Mouse (Mus musculus): ENCODE measurements around the gene Adam19. TPM values are rescaled to one million over a fixed set of nuclear protein-coding genes. Genes with fewer than 3 reads are reported as not detected.

Gene Adam19
- polyA plus RNA-seq, 1 experiment = 0.07 TPM

DNA sequence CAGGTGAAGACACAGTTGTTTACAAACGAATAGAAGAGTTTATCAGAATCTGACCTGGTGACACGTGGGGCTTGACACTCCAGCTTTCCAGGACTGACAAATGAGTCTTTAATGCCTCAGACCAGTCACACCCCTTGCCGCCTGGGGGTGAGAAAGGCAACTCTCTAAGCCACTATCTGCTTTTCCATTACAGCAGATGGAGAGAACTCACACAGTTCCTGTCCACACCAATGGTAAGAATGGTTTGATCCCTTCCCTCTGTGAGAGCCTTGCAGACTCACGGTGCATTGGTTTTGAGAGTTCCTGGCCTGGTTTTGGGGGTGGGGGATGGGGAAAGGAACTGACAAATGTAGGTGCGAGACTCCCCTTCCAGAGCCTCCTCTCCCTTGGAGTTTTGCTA is 1.5 kb upstream of the Adam19 start:
- Histone ChIP-seq H3K27me3 (ENCODE audit: control insufficient read depth) (peaks cover 56% of the 10 kb centered on the region), H3K36me3 (ENCODE audit: control insufficient read depth) (no peaks in the 10 kb centered on the region), H3K9me3 (ENCODE audit: control insufficient read depth, low read length) (peaks cover 6% of the 10 kb centered on the region; the same call in 1 of the 2 replicates), H3K4me3 (replicated peaks) (no peak overlapping the region), H3K4me1 (ENCODE audit: control insufficient read depth) (peaks cover 3% of the 10 kb centered on the region)
- no peak for TF ChIP-seq TAL1 (IDR thresholded peaks at IDR 0.05; ENCODE audit: low read length)
- no peak for TF ChIP-seq GATA1 (IDR thresholded peaks at IDR 0.05; ENCODE audit: low read length)

DNA sequence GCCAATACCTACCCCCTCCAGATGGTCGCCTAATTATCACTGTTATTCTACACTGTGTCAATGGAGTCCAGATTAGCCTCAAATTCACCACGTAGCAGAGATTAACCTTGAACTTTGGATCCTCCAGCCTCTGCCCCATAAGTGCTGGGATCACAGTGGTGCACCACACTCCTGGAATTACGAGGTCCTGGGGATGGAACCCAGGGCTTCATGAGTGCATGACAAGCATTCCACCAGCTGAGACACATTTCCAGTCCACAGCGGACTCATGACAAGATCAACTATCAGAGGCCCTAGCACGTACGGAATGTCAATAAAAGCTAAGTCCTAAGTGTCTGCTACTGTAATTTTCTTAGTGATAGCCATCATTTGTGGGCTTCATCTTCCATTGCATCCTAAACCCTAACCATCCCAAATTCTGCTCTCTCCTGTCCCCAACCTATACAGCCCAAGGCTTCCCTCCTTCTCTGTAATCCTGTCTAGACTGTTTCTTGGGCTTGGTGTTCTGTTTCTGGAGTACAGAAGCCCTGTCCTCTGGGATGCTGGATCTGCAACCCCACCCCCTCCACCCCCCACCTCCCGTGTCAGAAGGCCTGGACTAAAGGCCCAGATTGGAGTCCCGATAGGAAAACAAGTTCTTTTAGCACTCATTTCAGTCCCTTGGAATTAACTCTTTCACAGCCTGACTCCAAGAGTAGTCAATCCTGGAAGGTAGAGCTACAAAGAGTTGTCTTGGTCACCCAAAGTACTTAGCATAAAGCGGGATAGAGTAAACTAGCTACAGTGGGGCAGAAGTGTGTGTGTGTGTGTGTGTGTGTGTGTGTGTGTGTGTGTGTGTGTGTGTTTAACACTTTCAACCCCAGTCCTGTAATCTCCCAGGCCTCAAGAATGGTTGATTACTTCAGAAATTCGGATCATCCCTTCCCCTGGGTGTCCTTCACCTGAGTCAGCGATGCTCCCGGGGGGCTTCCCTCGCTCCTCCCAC is 589 bp upstream of the Adam19 start:
- peaks cover 64% of the 10 kb centered on the region for H3K27me3 ChIP-seq (ENCODE audit: control insufficient read depth)
- H3K9me3 ChIP-seq (ENCODE audit: control insufficient read depth, low read length) = peaks cover 6% of the 10 kb centered on the region; the same call in 1 of the 2 replicates
- no peak for TF ChIP-seq TAL1 (IDR thresholded peaks at IDR 0.05; ENCODE audit: low read length)
- TF ChIP-seq GATA1 (IDR thresholded peaks at IDR 0.05; ENCODE audit: low read length) = no peak
- H3K4me3 ChIP-seq (replicated peaks) = no peak overlapping the region
- H3K36me3 ChIP-seq (ENCODE audit: control insufficient read depth) = no peaks in the 10 kb centered on the region
- H3K4me1 ChIP-seq (ENCODE audit: control insufficient read depth) = peaks cover 3% of the 10 kb centered on the region

DNA sequence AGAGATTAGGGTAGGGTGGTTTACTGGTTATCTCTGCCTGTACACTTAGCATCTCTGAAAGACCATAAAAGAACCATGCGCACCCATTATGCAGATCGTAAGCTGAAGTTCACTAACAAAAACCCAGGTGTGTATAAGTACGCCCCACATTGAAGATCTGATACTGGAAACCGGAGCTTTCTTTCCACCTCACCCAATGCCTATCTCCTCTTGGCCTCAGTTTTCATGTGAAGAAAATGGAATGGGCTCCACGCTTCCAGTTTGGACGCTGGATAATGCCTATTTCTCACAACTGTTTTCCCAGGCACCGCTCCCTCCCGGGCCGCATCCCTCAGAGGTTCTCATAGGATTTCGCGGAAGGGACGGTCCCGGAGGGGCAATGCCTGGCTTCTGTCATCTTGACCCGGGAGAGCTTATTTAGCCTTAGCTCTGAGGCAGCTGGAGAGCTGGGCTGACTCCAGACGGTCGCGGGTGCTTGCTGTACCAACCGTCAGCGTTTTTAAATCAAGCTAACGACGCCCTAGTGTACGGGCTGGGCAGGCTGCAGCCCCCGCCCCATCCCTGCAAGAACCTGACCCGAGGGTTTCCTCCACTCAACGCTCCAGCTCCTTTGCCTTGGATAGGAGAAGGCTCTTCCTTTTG is 1.1 kb downstream of the Adam19 start:
- Histone ChIP-seq H3K27me3 (ENCODE audit: control insufficient read depth) (peaks cover 76% of the 10 kb centered on the region), H3K4me3 (replicated peaks) (no peak overlapping the region), H3K9me3 (ENCODE audit: control insufficient read depth, low read length) (peaks cover 6% of the 10 kb centered on the region; the same call in 1 of the 2 replicates), H3K4me1 (ENCODE audit: control insufficient read depth) (peaks cover 3% of the 10 kb centered on the region), H3K36me3 (ENCODE audit: control insufficient read depth) (no peaks in the 10 kb centered on the region)
- TF ChIP-seq TAL1 (IDR thresholded peaks at IDR 0.05; ENCODE audit: low read length) (no peak), GATA1 (IDR thresholded peaks at IDR 0.05; ENCODE audit: low read length) (no peak)

DNA sequence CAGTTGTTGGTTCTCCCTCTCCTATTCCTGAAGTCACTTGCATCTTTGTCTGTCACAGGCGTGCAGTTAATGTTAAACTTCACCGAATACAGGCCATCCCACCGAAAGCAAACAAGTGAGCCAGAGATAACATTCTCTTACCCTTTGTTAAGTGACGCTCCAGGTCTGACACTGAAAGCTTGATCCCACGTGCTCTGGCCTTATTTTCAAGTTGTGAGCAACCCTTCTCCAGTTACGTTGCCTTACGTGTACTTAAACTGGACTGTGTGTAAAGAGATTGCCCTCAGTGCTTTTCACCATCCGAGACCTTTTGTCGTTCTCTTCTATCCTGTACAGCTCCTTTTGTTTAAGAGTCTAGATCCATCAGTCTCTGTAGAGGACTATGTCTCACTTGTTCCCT is 2.2 kb downstream of the Adam19 start:
- TF ChIP-seq TAL1 (IDR thresholded peaks at IDR 0.05; ENCODE audit: low read length) = no peak
- no peak for TF ChIP-seq GATA1 (IDR thresholded peaks at IDR 0.05; ENCODE audit: low read length)
- no peak overlapping the region for H3K4me3 ChIP-seq (replicated peaks)

DNA sequence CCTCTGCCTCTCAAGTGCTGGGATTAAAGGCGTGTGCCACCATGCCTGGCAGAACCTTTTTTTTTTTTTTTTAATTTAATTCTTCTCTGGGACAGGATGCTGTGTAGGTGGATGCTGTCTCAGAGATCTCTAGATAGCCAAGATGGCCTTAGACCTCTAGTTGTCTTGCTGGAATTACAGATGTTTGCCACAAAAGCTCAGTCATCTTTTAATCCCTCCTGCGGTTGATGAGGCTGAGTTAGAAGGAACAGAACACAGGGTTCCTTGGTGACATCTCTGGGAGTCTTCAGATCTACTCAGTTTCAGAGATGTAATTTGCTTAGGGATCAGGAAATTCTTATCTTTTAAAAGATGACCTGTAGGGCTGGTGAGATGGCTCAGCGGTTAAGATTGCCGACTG is 3.1 kb downstream of the Adam19 start:
- TF ChIP-seq GATA1 (IDR thresholded peaks at IDR 0.05; ENCODE audit: low read length) = no peak
- no peak for TF ChIP-seq TAL1 (IDR thresholded peaks at IDR 0.05; ENCODE audit: low read length)
- H3K9me3 ChIP-seq (ENCODE audit: control insufficient read depth, low read length) = peaks cover 6% of the 10 kb centered on the region; the same call in 1 of the 2 replicates
- peaks cover 91% of the 10 kb centered on the region for H3K27me3 ChIP-seq (ENCODE audit: control insufficient read depth)
- H3K4me1 ChIP-seq (ENCODE audit: control insufficient read depth) = peaks cover 3% of the 10 kb centered on the region
- H3K4me3 ChIP-seq (replicated peaks) = no peak overlapping the region
- H3K36me3 ChIP-seq (ENCODE audit: control insufficient read depth) = no peaks in the 10 kb centered on the region

More for the DNA sequence above, 2.2 kb downstream of the Adam19 start:
- peaks cover 3% of the 10 kb centered on the region for H3K4me1 ChIP-seq (ENCODE audit: control insufficient read depth)
- H3K9me3 ChIP-seq (ENCODE audit: control insufficient read depth, low read length) = peaks cover 6% of the 10 kb centered on the region; the same call in 1 of the 2 replicates
- H3K27me3 ChIP-seq (ENCODE audit: control insufficient read depth) = peaks cover 83% of the 10 kb centered on the region
- H3K36me3 ChIP-seq (ENCODE audit: control insufficient read depth) = no peaks in the 10 kb centered on the region

DNA sequence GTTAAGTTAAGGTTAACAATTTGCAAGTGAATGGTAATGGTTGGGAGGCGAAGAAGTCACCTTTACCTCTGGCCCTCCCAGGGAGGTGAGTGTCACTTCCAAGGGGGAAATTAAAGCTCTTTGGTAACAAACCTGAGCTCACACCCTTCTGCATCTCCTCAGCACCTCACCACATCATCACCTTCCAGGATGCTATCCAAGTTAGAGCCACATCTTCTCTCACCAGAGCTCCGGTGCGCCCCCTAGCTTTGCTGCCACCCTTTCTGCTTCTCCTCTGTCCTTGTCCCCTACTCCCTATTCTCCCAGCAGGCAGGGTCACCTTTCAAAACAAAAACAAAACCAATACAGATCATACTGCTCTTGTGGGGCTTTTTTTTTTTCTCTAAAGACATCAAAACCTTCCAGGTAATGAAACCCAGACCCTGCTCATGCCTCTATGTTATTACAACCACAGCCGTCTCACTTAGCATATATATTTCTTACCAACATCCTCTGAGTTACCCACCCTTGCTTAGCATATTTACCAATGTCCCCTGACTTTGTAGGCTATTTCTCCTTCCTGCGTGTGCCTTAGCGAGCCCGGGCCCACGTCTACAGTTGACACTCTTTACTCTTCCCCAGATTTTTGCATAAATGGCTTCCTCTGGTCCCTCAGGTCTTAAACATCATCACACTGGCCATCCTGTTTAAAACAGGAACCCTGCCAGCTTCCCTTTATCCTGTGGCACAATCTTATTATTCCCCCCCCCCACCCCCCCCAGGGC is 4.3 kb downstream of the Adam19 start:
- Histone ChIP-seq H3K4me3 (replicated peaks) (no peak overlapping the region), H3K27me3 (ENCODE audit: control insufficient read depth) (peaks cover 86% of the 10 kb centered on the region), H3K9me3 (ENCODE audit: control insufficient read depth, low read length) (peaks cover 6% of the 10 kb centered on the region; the same call in 1 of the 2 replicates), H3K4me1 (ENCODE audit: control insufficient read depth) (peaks cover 3% of the 10 kb centered on the region), H3K36me3 (ENCODE audit: control insufficient read depth) (no peaks in the 10 kb centered on the region)
- no peak for TF ChIP-seq GATA1 (IDR thresholded peaks at IDR 0.05; ENCODE audit: low read length)
- no peak for TF ChIP-seq TAL1 (IDR thresholded peaks at IDR 0.05; ENCODE audit: low read length)

DNA sequence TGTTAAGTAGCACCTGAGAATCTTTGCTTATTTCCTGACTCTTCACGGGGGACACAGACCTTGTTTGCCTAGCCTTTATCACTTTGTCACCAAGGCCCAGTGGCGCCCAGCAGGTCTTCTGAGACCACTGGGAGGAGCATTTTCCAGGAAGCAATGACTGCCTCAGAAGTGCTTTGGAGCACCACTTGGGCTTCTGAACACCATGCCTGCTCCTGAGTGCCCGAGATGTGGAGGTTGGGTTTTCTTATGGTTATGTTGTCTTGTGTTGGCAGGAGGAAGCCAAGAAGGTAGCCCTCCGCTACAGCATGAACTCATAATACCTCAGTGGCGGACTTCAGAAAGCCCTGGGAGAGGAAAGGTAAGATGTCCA is 4.8 kb downstream of the Adam19 start:
- peaks cover 86% of the 10 kb centered on the region for H3K27me3 ChIP-seq (ENCODE audit: control insufficient read depth)
- no peaks in the 10 kb centered on the region for H3K36me3 ChIP-seq (ENCODE audit: control insufficient read depth)
- H3K4me1 ChIP-seq (ENCODE audit: control insufficient read depth) = peaks cover 7% of the 10 kb centered on the region
- no peak for TF ChIP-seq GATA1 (IDR thresholded peaks at IDR 0.05; ENCODE audit: low read length)
- no peak for TF ChIP-seq TAL1 (IDR thresholded peaks at IDR 0.05; ENCODE audit: low read length)
- no peak overlapping the region for H3K4me3 ChIP-seq (replicated peaks)
- H3K9me3 ChIP-seq (ENCODE audit: control insufficient read depth, low read length) = peaks cover 6% of the 10 kb centered on the region; the same call in 1 of the 2 replicates

DNA sequence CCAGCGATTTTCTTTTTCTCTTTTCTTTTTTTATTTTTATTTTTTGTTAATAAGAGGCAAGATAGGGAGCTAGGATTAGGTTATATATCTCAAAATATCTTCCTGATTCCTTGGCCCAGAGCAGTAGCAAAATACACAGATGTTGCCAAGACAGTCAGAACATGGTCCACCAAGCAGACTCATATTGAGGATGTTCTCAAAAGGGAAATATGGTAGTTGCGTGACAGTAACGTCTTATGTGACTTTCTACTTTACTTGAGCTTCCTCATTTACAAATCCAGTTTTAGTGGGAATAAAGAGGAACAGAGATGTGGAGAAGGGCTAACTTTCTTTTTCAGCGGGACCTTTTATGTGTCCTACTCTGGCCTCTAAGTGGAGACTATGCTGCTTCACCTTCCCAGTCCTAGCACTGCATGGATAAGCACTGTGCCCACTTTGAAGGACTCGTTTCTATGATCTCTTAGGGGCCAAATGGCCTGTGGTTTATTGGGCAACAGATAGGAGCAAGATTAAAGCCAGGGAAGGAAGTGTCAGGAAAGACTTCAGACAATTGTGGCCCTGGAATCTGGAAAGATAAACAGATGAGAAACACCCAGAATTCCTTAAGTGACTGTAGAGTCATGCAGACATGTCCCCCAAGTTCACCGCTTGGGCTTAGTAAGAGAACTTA is 6.1 kb downstream of the Adam19 start:
- H3K4me3 ChIP-seq (replicated peaks) = no peak overlapping the region
- H3K9me3 ChIP-seq (ENCODE audit: control insufficient read depth, low read length) = no peaks in the 10 kb centered on the region; the same call in 1 of the 2 replicates
- TF ChIP-seq TAL1 (IDR thresholded peaks at IDR 0.05; ENCODE audit: low read length) (no peak), GATA1 (IDR thresholded peaks at IDR 0.05; ENCODE audit: low read length) (no peak)
- peaks cover 9% of the 10 kb centered on the region for H3K4me1 ChIP-seq (ENCODE audit: control insufficient read depth)
- peaks cover 80% of the 10 kb centered on the region for H3K27me3 ChIP-seq (ENCODE audit: control insufficient read depth)
- no peaks in the 10 kb centered on the region for H3K36me3 ChIP-seq (ENCODE audit: control insufficient read depth)
